Mouse (Mus musculus): Measurements from ENCODE around the gene Il34. TPM values are rescaled to one million over a fixed set of nuclear protein-coding genes. Genes with fewer than 3 reads are reported as not detected.

Gene Il34
- polyA plus RNA-seq, 1 experiment, result 8.6 TPM

DNA sequence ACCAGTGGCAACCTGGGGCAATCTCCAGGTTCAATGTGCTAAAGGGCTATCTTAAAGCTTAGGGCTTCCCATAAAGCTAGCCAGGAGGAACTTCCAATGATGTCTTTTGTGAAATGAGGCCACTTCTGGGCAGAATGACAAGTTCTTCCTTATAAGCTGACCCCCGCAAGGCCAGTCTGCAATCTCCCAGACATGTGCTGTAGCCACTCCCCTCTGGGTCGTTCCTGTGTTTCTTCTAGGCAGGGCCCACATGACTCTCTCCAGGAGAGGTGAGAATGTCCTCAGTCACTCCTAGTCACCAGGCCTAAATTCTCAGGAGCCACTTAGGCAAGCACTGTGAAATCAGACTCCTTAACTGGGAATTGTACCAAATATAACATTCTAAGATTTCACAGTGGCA is 4.1 kb upstream of the Il34 start:
- no peak overlapping the region for H3K4me3 ChIP-seq (ENCODE audit: insufficient read depth, poor library complexity, severe bottlenecking)
- peaks cover 20% of the 10 kb centered on the region for H3K79me2 ChIP-seq (ENCODE audit: control insufficient read depth, insufficient read depth)
- H3ac ChIP-seq (ENCODE audit: control insufficient read depth, insufficient read length, low read depth), result no peak overlapping the region
- H3K36me3 ChIP-seq (ENCODE audit: control insufficient read depth, insufficient read depth), result peaks cover 71% of the 10 kb centered on the region
- H3K79me3 ChIP-seq (ENCODE audit: low read depth), result peaks cover 4% of the 10 kb centered on the region
- TF ChIP-seq CTCF (IDR thresholded peaks at IDR 0.05; ENCODE audit: control insufficient read depth, insufficient read depth, insufficient read length) (no peak), CEBPB (IDR thresholded peaks at IDR 0.05; ENCODE audit: low read depth) (no peak), MAX (IDR thresholded peaks at IDR 0.05) (no peak), MYOD1 (IDR thresholded peaks at IDR 0.05; ENCODE audit: control insufficient read depth, insufficient read length, low read depth) (no peak), FOSL1 (IDR thresholded peaks at IDR 0.05; ENCODE audit: insufficient read depth, low read length, poor library complexity, severe bottlenecking) (no peak), USF1 (IDR thresholded peaks at IDR 0.05; ENCODE audit: low read depth) (peak; percentile 63), MYOG (IDR thresholded peaks at IDR 0.05; ENCODE audit: control insufficient read depth, extremely low read depth, insufficient read length) (no peak)
- no peaks in the 10 kb centered on the region for H3K27me3 ChIP-seq (ENCODE audit: control insufficient read depth, insufficient read depth, insufficient read length)

DNA sequence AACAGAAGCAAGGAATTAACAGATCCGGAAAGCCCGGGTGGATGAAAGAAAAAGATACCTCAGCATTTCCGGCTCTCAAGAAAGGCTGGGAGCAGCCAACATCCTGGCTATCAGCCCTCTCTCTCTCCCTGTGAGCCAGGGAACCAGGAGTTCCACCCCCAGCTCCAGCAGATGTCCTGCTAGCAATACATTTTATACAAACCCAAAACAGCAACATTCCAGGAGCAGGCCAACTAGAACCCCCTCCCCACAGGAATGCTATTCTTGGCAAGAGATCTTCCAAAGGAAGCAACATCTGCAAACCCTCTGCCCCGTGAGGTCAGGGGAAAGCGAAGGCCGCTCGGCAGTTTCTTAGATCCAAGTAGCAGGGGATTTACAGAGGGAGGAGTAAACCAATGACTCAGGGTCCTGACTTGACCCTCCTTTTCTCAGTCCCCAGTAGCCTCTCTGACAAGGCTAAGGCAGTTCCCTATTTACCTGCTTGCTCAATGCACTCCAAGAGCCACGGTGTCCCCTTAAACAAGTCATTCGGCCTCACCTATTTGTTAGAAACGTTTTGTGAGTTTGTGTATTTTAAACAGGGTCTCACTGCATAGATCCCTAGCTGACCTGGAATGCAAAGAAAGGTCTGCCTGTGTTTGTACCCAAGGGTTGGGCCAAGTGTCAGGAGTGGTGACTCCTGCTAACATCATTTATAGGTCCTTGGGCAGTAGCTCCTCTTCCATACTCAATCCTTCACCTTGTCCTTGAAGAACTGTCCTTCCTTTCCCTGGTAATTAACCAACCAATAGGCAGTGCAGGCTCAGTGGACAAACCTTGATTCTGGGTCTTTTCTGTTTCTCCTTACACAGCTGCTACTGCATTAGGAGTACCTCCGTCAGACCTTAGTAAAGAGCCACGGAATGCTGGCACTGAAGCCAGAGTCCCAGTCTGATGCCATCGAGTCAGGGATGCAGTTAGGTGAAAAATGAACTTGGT is 3.1 kb upstream of the Il34 start:
- Histone ChIP-seq H3K79me3 (ENCODE audit: low read depth) (peaks cover 3% of the 10 kb centered on the region), H3ac (ENCODE audit: control insufficient read depth, insufficient read length, low read depth) (no peak overlapping the region), H3K27me3 (ENCODE audit: control insufficient read depth, insufficient read depth, insufficient read length) (no peaks in the 10 kb centered on the region), H3K4me3 (ENCODE audit: insufficient read depth, poor library complexity, severe bottlenecking) (no peak overlapping the region), H3K79me2 (ENCODE audit: control insufficient read depth, insufficient read depth) (peaks cover 11% of the 10 kb centered on the region), H3K36me3 (ENCODE audit: control insufficient read depth, insufficient read depth) (peaks cover 60% of the 10 kb centered on the region)
- TF ChIP-seq FOSL1 (IDR thresholded peaks at IDR 0.05; ENCODE audit: insufficient read depth, low read length, poor library complexity, severe bottlenecking) (no peak), CTCF (IDR thresholded peaks at IDR 0.05; ENCODE audit: control insufficient read depth, insufficient read depth, insufficient read length) (no peak), MYOG (IDR thresholded peaks at IDR 0.05; ENCODE audit: control insufficient read depth, extremely low read depth, insufficient read length) (no peak), MAX (IDR thresholded peaks at IDR 0.05) (no peak), CEBPB (IDR thresholded peaks at IDR 0.05; ENCODE audit: low read depth) (no peak), MYOD1 (IDR thresholded peaks at IDR 0.05; ENCODE audit: control insufficient read depth, insufficient read length, low read depth) (no peak), USF1 (IDR thresholded peaks at IDR 0.05; ENCODE audit: low read depth) (no peak)

DNA sequence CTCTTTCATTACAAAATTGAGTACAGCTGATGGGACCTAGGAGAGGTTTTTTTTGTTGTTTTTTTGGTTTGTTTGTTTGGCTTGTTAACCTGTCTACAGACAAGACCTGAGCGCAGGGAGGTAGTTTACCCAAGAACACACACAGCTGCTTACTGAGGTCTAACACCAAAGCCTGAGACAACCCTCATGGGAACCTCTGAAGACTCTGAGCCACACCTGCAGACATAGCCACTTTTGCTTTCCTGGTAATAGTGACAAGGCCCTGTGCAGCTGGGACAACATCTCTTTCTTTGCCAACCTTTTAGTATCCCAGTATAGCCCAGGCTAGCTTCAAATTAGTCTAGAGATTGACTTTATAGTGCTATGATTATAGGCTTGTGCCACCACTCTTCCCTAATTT is 422 bp upstream of the Il34 start:
- Histone ChIP-seq H3K4me3 (ENCODE audit: insufficient read depth, poor library complexity, severe bottlenecking) (no peak overlapping the region), H3K79me3 (ENCODE audit: low read depth) (no peaks in the 10 kb centered on the region), H3ac (ENCODE audit: control insufficient read depth, insufficient read length, low read depth) (no peak overlapping the region), H3K36me3 (ENCODE audit: control insufficient read depth, insufficient read depth) (peaks cover 34% of the 10 kb centered on the region), H3K27me3 (ENCODE audit: control insufficient read depth, insufficient read depth, insufficient read length) (no peaks in the 10 kb centered on the region), H3K79me2 (ENCODE audit: control insufficient read depth, insufficient read depth) (no peaks in the 10 kb centered on the region)
- TF ChIP-seq MYOD1 (IDR thresholded peaks at IDR 0.05; ENCODE audit: control insufficient read depth, insufficient read length, low read depth) (no peak), CEBPB (IDR thresholded peaks at IDR 0.05; ENCODE audit: low read depth) (no peak), USF1 (IDR thresholded peaks at IDR 0.05; ENCODE audit: low read depth) (no peak), FOSL1 (IDR thresholded peaks at IDR 0.05; ENCODE audit: insufficient read depth, low read length, poor library complexity, severe bottlenecking) (no peak), MYOG (IDR thresholded peaks at IDR 0.05; ENCODE audit: control insufficient read depth, extremely low read depth, insufficient read length) (no peak), MAX (IDR thresholded peaks at IDR 0.05) (no peak), CTCF (IDR thresholded peaks at IDR 0.05; ENCODE audit: control insufficient read depth, insufficient read depth, insufficient read length) (no peak)

DNA sequence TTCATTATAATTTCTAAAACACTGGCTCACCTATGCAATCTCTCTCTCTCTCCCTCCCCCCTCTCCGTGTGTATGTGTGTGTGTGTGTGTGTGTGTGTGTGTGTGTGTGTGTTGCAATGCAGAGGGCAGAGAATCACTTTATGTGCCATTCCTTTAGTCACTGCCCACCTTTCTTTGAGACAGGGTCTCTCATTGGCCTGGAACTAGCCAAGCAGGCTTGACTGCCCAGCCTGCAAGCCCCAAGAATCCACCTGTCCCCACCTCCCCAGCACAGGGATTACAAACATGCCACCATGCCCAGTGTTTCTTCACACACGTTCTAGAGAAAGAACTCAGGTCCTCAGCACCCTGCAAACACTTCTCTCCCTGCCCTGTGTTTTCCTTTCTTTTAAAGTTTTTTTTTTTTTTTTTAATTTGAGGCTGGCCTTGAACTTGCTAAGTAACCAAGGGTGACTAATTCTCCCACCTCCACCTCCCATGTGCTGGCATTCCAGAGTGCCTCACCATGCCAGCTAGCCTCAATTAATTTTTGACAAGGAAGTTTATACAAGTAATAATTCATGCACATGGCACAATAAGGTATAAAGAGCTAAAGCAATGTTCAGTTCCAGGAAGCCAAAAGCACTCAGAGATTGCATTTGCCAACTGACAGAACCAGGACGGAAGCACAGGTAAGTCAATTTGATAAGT is 754 bp downstream of the Il34 start:
- TF ChIP-seq MYOG (IDR thresholded peaks at IDR 0.05; ENCODE audit: control insufficient read depth, extremely low read depth, insufficient read length) (no peak), MYOD1 (IDR thresholded peaks at IDR 0.05; ENCODE audit: control insufficient read depth, insufficient read length, low read depth) (no peak), MAX (IDR thresholded peaks at IDR 0.05) (no peak), CTCF (IDR thresholded peaks at IDR 0.05; ENCODE audit: control insufficient read depth, insufficient read depth, insufficient read length) (no peak), USF1 (IDR thresholded peaks at IDR 0.05; ENCODE audit: low read depth) (no peak), FOSL1 (IDR thresholded peaks at IDR 0.05; ENCODE audit: insufficient read depth, low read length, poor library complexity, severe bottlenecking) (no peak), CEBPB (IDR thresholded peaks at IDR 0.05; ENCODE audit: low read depth) (no peak)
- peaks cover 22% of the 10 kb centered on the region for H3K36me3 ChIP-seq (ENCODE audit: control insufficient read depth, insufficient read depth)

DNA sequence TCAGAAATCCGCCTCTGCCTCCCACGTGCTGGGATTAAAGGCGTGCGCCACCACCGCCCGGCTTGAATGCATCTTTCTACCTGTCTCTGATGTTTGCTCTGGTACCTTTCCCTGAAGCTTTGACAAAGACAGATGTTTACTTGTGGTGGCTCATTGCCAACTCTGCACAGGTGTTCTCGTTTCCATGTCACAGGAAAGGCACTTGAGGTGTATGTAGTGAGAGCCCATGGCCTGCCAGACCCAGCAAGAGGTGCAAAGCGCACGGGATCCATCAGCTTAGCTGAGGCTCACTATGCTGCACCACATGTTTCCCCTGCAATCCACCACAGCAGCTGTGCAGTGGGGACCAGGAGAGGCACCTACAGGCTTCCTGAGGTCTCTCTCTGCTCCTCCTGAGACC is 1.9 kb downstream of the Il34 start:
- Histone ChIP-seq H3K27me3 (ENCODE audit: control insufficient read depth, insufficient read depth, insufficient read length) (no peaks in the 10 kb centered on the region), H3K79me3 (ENCODE audit: low read depth) (no peaks in the 10 kb centered on the region)
- TF ChIP-seq FOSL1 (IDR thresholded peaks at IDR 0.05; ENCODE audit: insufficient read depth, low read length, poor library complexity, severe bottlenecking) (no peak), MYOD1 (IDR thresholded peaks at IDR 0.05; ENCODE audit: control insufficient read depth, insufficient read length, low read depth) (no peak), MAX (IDR thresholded peaks at IDR 0.05) (no peak), USF1 (IDR thresholded peaks at IDR 0.05; ENCODE audit: low read depth) (no peak), CEBPB (IDR thresholded peaks at IDR 0.05; ENCODE audit: low read depth) (no peak), MYOG (IDR thresholded peaks at IDR 0.05; ENCODE audit: control insufficient read depth, extremely low read depth, insufficient read length) (no peak), CTCF (IDR thresholded peaks at IDR 0.05; ENCODE audit: control insufficient read depth, insufficient read depth, insufficient read length) (no peak)

More for the DNA sequence above, 754 bp downstream of the Il34 start:
- no peak overlapping the region for H3K4me3 ChIP-seq (ENCODE audit: insufficient read depth, poor library complexity, severe bottlenecking)
- no peaks in the 10 kb centered on the region for H3K27me3 ChIP-seq (ENCODE audit: control insufficient read depth, insufficient read depth, insufficient read length)
- H3K79me2 ChIP-seq (ENCODE audit: control insufficient read depth, insufficient read depth), result no peaks in the 10 kb centered on the region
- H3K79me3 ChIP-seq (ENCODE audit: low read depth), result no peaks in the 10 kb centered on the region
- no peak overlapping the region for H3ac ChIP-seq (ENCODE audit: control insufficient read depth, insufficient read length, low read depth)

More for the DNA sequence above, 1.9 kb downstream of the Il34 start:
- Histone ChIP-seq H3K36me3 (ENCODE audit: control insufficient read depth, insufficient read depth) (peaks cover 11% of the 10 kb centered on the region), H3K79me2 (ENCODE audit: control insufficient read depth, insufficient read depth) (no peaks in the 10 kb centered on the region), H3K4me3 (ENCODE audit: insufficient read depth, poor library complexity, severe bottlenecking) (no peak overlapping the region), H3ac (ENCODE audit: control insufficient read depth, insufficient read length, low read depth) (no peak overlapping the region)
